Mouse (Mus musculus): ENCODE data around the gene Slc12a8. TPM values are rescaled to one million over a fixed set of nuclear protein-coding genes. Genes with fewer than 3 reads are reported as not detected.

Gene Slc12a8
- total RNA-seq, 1 experiment = 3.7 TPM

DNA sequence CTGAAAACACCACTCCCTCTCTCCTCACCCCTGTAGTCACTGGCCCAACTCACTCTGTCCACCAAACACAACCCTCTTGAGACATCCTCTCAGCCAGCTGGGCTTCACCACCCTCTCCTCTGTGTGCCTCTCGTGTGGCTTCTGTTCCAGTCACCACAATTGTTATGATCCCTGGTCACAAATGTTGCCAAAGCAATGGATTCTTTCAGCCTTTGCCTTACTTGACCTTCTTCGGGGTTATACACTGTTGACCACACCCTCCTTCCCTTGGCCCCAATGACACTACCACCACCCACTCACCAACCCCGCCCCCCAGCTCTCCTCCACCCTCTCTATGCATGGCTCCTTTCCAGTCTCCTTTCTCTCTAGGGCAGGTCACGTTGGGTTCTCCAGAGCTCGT lies 160.8 kb downstream of the Slc12a8 start:
- DNase-seq (ENCODE audit: low read depth, low spot score) = no peak
- no peaks in the 10 kb centered on the region for H3K36me3 ChIP-seq (ENCODE audit: control insufficient read depth, insufficient read depth, low read length, poor library complexity, severe bottlenecking)
- peaks cover 10 to 11% of the 10 kb centered on the region in 2 experiments; a peak in 3 of 4 replicates for H3K4me1 ChIP-seq (ENCODE audit: control insufficient read depth in 2 of 2, insufficient read depth in 2 of 2, low read length in 2 of 2, poor library complexity in 1 of 2)
- H3K4me3 ChIP-seq (ENCODE audit: insufficient read depth in 1 of 2, low read depth in 1 of 2, low read length in 2 of 2, poor library complexity in 1 of 2, severe bottlenecking in 1 of 2) = no peak overlapping the region
- no peaks in the 10 kb centered on the region for H3K9me3 ChIP-seq (ENCODE audit: control insufficient read depth, insufficient read depth, low read depth, low read length)
- in situ Hi-C loops (cut with MboI; ENCODE audit: low sequenced_read_pairs in 2 of 2, unreplicated experiment in 2 of 2) = no loop called here
- H3K9ac ChIP-seq (ENCODE audit: insufficient read depth, low read depth, low read length, poor library complexity, severe bottlenecking) = no peak overlapping the region
- no peak overlapping the region for H3K27ac ChIP-seq (ENCODE audit: insufficient read depth, low read depth, low read length, poor library complexity, severe bottlenecking)
- no peak for TF ChIP-seq CHD2 (IDR thresholded peaks at IDR 0.05; ENCODE audit: low read depth, low read length)
- no peak for TF ChIP-seq HCFC1 (IDR thresholded peaks at IDR 0.05; ENCODE audit: borderline replicate concordance, insufficient read depth, low read length)
- TF ChIP-seq ZNF384 (IDR thresholded peaks at IDR 0.05; ENCODE audit: low read depth, low read length) = no peak
- no peak for TF ChIP-seq MAFK (IDR thresholded peaks at IDR 0.05; ENCODE audit: insufficient read depth, low read depth, low read length)
- no peak for TF ChIP-seq ZC3H11A (IDR thresholded peaks at IDR 0.05; ENCODE audit: borderline replicate concordance, low read depth, low read length)

GRCm38 (mm10) chr16:33680271-33680670 lies 163.1 kb downstream of the Slc12a8 start:
- H3K4me3 ChIP-seq (ENCODE audit: insufficient read depth in 1 of 2, low read depth in 1 of 2, low read length in 2 of 2, poor library complexity in 1 of 2, severe bottlenecking in 1 of 2) = no peak overlapping the region
- in situ Hi-C loops (cut with MboI; ENCODE audit: low sequenced_read_pairs in 2 of 2, unreplicated experiment in 2 of 2) = no loop called here
- no peaks in the 10 kb centered on the region for H3K9me3 ChIP-seq (ENCODE audit: control insufficient read depth, insufficient read depth, low read depth, low read length)
- no peak overlapping the region for H3K9ac ChIP-seq (ENCODE audit: insufficient read depth, low read depth, low read length, poor library complexity, severe bottlenecking)
- TF ChIP-seq ZNF384 (IDR thresholded peaks at IDR 0.05; ENCODE audit: low read depth, low read length) = no peak
- TF ChIP-seq CHD2 (IDR thresholded peaks at IDR 0.05; ENCODE audit: low read depth, low read length) = no peak
- TF ChIP-seq HCFC1 (IDR thresholded peaks at IDR 0.05; ENCODE audit: borderline replicate concordance, insufficient read depth, low read length) = no peak
- no peak for TF ChIP-seq ZC3H11A (IDR thresholded peaks at IDR 0.05; ENCODE audit: borderline replicate concordance, low read depth, low read length)
- TF ChIP-seq MAFK (IDR thresholded peaks at IDR 0.05; ENCODE audit: insufficient read depth, low read depth, low read length) = no peak
- no peak for DNase-seq (ENCODE audit: low read depth, low spot score)
- peaks cover 10 to 13% of the 10 kb centered on the region in 2 experiments; a peak in 3 of 4 replicates for H3K4me1 ChIP-seq (ENCODE audit: control insufficient read depth in 2 of 2, insufficient read depth in 2 of 2, low read length in 2 of 2, poor library complexity in 1 of 2)
- H3K36me3 ChIP-seq (ENCODE audit: control insufficient read depth, insufficient read depth, low read length, poor library complexity, severe bottlenecking) = no peaks in the 10 kb centered on the region
- H3K27ac ChIP-seq (ENCODE audit: insufficient read depth, low read depth, low read length, poor library complexity, severe bottlenecking) = no peak overlapping the region

DNA sequence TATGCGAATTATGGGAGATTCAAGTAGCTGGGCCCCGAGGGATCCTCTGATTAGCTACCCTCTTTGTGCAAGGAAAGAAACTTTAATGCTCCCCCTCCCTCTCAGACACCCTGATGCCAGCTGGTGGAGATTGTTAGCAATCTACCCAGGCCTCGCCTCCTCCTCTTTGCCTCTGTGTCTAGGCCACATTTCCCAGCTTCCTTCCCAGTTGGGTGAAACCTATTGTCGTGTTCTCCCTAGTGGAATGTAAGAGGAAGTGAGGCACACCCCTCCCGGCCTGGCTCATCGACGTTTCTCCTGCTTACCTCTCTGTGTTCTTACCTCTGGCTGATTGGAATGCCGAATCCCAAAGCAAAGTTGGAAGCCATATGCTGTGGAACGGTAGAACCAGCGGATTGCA lies 163.7 kb downstream of the Slc12a8 start:
- DNase-seq (ENCODE audit: low read depth, low spot score) = peak; percentile 29
- H3K27ac ChIP-seq (ENCODE audit: insufficient read depth, low read depth, low read length, poor library complexity, severe bottlenecking) = no peak overlapping the region
- no peaks in the 10 kb centered on the region for H3K36me3 ChIP-seq (ENCODE audit: control insufficient read depth, insufficient read depth, low read length, poor library complexity, severe bottlenecking)
- peaks cover 10 to 13% of the 10 kb centered on the region in 2 experiments; a peak in 3 of 4 replicates for H3K4me1 ChIP-seq (ENCODE audit: control insufficient read depth in 2 of 2, insufficient read depth in 2 of 2, low read length in 2 of 2, poor library complexity in 1 of 2)
- no peak for TF ChIP-seq MAFK (IDR thresholded peaks at IDR 0.05; ENCODE audit: insufficient read depth, low read depth, low read length)
- no peak for TF ChIP-seq ZNF384 (IDR thresholded peaks at IDR 0.05; ENCODE audit: low read depth, low read length)
- no peak for TF ChIP-seq ZC3H11A (IDR thresholded peaks at IDR 0.05; ENCODE audit: borderline replicate concordance, low read depth, low read length)
- TF ChIP-seq CHD2 (IDR thresholded peaks at IDR 0.05; ENCODE audit: low read depth, low read length) = no peak
- TF ChIP-seq HCFC1 (IDR thresholded peaks at IDR 0.05; ENCODE audit: borderline replicate concordance, insufficient read depth, low read length) = no peak
- no peaks in the 10 kb centered on the region for H3K9me3 ChIP-seq (ENCODE audit: control insufficient read depth, insufficient read depth, low read depth, low read length)
- in situ Hi-C loops (cut with MboI; ENCODE audit: low sequenced_read_pairs in 2 of 2, unreplicated experiment in 2 of 2) = no loop called here
- no peak overlapping the region for H3K4me3 ChIP-seq (ENCODE audit: insufficient read depth in 1 of 2, low read depth in 1 of 2, low read length in 2 of 2, poor library complexity in 1 of 2, severe bottlenecking in 1 of 2)
- no peak overlapping the region for H3K9ac ChIP-seq (ENCODE audit: insufficient read depth, low read depth, low read length, poor library complexity, severe bottlenecking)

- peaks cover 10 to 13% of the 10 kb centered on the region in 2 experiments; a peak in 3 of 4 replicates for H3K4me1 ChIP-seq (ENCODE audit: control insufficient read depth in 2 of 2, insufficient read depth in 2 of 2, low read length in 2 of 2, poor library complexity in 1 of 2)
- TF ChIP-seq CHD2 (IDR thresholded peaks at IDR 0.05; ENCODE audit: low read depth, low read length) (no peak), ZNF384 (IDR thresholded peaks at IDR 0.05; ENCODE audit: low read depth, low read length) (no peak), HCFC1 (IDR thresholded peaks at IDR 0.05; ENCODE audit: borderline replicate concordance, insufficient read depth, low read length) (no peak), ZC3H11A (IDR thresholded peaks at IDR 0.05; ENCODE audit: borderline replicate concordance, low read depth, low read length) (no peak), MAFK (IDR thresholded peaks at IDR 0.05; ENCODE audit: insufficient read depth, low read depth, low read length) (no peak)
- H3K4me3 ChIP-seq (ENCODE audit: insufficient read depth in 1 of 2, low read depth in 1 of 2, low read length in 2 of 2, poor library complexity in 1 of 2, severe bottlenecking in 1 of 2) = no peak overlapping the region
- H3K9ac ChIP-seq (ENCODE audit: insufficient read depth, low read depth, low read length, poor library complexity, severe bottlenecking) = no peak overlapping the region
- no peak overlapping the region for H3K27ac ChIP-seq (ENCODE audit: insufficient read depth, low read depth, low read length, poor library complexity, severe bottlenecking)
- H3K36me3 ChIP-seq (ENCODE audit: control insufficient read depth, insufficient read depth, low read length, poor library complexity, severe bottlenecking) = no peaks in the 10 kb centered on the region
- DNase-seq (ENCODE audit: low read depth, low spot score) = no peak
- in situ Hi-C loops (cut with MboI; ENCODE audit: low sequenced_read_pairs in 2 of 2, unreplicated experiment in 2 of 2) = no loop called here
- no peaks in the 10 kb centered on the region for H3K9me3 ChIP-seq (ENCODE audit: control insufficient read depth, insufficient read depth, low read depth, low read length)
These were observed 164.5 kb downstream of the Slc12a8 start for GRCm38 (mm10) chr16:33681661-33682060.

DNA sequence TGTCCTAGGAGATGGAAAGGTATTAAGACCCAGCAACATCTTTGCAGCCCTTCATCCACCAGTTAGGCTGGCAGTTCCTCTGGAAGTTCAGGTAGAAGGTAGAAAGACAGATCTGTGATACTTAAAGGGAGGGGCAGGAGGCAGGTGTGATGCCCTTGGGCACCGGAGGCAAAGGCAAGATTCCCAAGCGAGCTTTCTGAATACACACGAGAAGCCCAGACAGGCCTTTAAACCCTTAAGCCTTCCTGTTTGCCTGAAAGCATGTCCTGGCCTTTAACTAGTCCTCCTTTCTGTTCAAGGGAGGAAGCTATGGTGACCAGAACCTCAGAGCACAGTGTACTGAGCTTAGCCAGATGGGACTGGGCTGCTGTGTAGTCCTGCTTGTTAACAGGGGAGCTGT lies 165.5 kb downstream of the Slc12a8 start:
- DNase-seq (ENCODE audit: low read depth, low spot score) = no peak
- H3K9me3 ChIP-seq (ENCODE audit: control insufficient read depth, insufficient read depth, low read depth, low read length) = no peaks in the 10 kb centered on the region
- no peak overlapping the region for H3K4me3 ChIP-seq (ENCODE audit: insufficient read depth in 1 of 2, low read depth in 1 of 2, low read length in 2 of 2, poor library complexity in 1 of 2, severe bottlenecking in 1 of 2)
- peaks cover 9% of the 10 kb centered on the region in 2 experiments; a peak in 3 of 4 replicates for H3K4me1 ChIP-seq (ENCODE audit: control insufficient read depth in 2 of 2, insufficient read depth in 2 of 2, low read length in 2 of 2, poor library complexity in 1 of 2)
- H3K36me3 ChIP-seq (ENCODE audit: control insufficient read depth, insufficient read depth, low read length, poor library complexity, severe bottlenecking) = no peaks in the 10 kb centered on the region
- TF ChIP-seq HCFC1 (IDR thresholded peaks at IDR 0.05; ENCODE audit: borderline replicate concordance, insufficient read depth, low read length) = no peak
- TF ChIP-seq ZNF384 (IDR thresholded peaks at IDR 0.05; ENCODE audit: low read depth, low read length) = no peak
- no peak for TF ChIP-seq CHD2 (IDR thresholded peaks at IDR 0.05; ENCODE audit: low read depth, low read length)
- no peak for TF ChIP-seq MAFK (IDR thresholded peaks at IDR 0.05; ENCODE audit: insufficient read depth, low read depth, low read length)
- TF ChIP-seq ZC3H11A (IDR thresholded peaks at IDR 0.05; ENCODE audit: borderline replicate concordance, low read depth, low read length) = no peak
- in situ Hi-C loops (cut with MboI; ENCODE audit: low sequenced_read_pairs in 2 of 2, unreplicated experiment in 2 of 2) = no loop called here
- H3K27ac ChIP-seq (ENCODE audit: insufficient read depth, low read depth, low read length, poor library complexity, severe bottlenecking) = no peak overlapping the region
- H3K9ac ChIP-seq (ENCODE audit: insufficient read depth, low read depth, low read length, poor library complexity, severe bottlenecking) = no peak overlapping the region

Data from ES-E14 (cell line).